Mouse (Mus musculus) neural tube, embryonic 15.5 days (tissue): Measurements from ENCODE around the gene Dusp1. TPM values are rescaled to one million over a fixed set of nuclear protein-coding genes. Genes with fewer than 3 reads are reported as not detected.

Experiments
- ATAC-seq: fragments of 200-750 bp; cut with Nextera tagmentation; 2 replicates; pipeline ENCODE4 v1.8.0; 2017; ENCODE audit warnings: mild to moderate bottlenecking, moderate TSS enrichment, moderate library complexity; ENCODE audit not compliant: low FRiP score
- H3K27ac ChIP-seq: fragments of 300-500 bp; sonication (generic); replicated peaks from 2 replicates; pipeline ENCODE4 v1.5.1; 2015; ENCODE audit warnings: mild to moderate bottlenecking, inconsistent platforms
- H3K27me3 ChIP-seq: fragments of 300-500 bp; sonication (generic); replicated peaks from 2 replicates; pipeline ENCODE4 v1.6.1; 2015; ENCODE audit warnings: inconsistent platforms
- H3K36me3 ChIP-seq: fragments of 300-500 bp; sonication (generic); 2 replicates; pipeline ENCODE4 v1.6.1; 2015; ENCODE audit warnings: inconsistent platforms
- H3K4me1 ChIP-seq: fragments of 300-500 bp; sonication (generic); 2 replicates; pipeline ENCODE4 v1.6.1; 2015; ENCODE audit warnings: inconsistent platforms
- H3K4me2 ChIP-seq: fragments of 300-500 bp; sonication (generic); 2 replicates; pipeline ENCODE4 v1.6.1; 2015; ENCODE audit warnings: inconsistent platforms, mild to moderate bottlenecking, moderate library complexity
- H3K4me3 ChIP-seq: fragments of 300-500 bp; sonication (generic); replicated peaks from 2 replicates; pipeline ENCODE4 v1.5.1; 2015; ENCODE audit warnings: mild to moderate bottlenecking, inconsistent platforms
- H3K9ac ChIP-seq: fragments of 300-500 bp; sonication (generic); replicated peaks from 2 replicates; pipeline ENCODE4 v1.6.1; 2015; ENCODE audit warnings: mild to moderate bottlenecking, inconsistent platforms
- H3K9me3 ChIP-seq: fragments of 300-500 bp; sonication (generic); replicated peaks from 2 replicates; pipeline ENCODE4 v1.6.1; 2016; ENCODE audit warnings: inconsistent platforms
- WGBS: fragments of 180-500 bp; shearing (Covaris S2); methylation state at CpG from one replicate; pipeline ENCODE4 v1.1.7; 2015; ENCODE audit warnings: mixed read lengths; 5-methylcytosine and 5-hydroxymethylcytosine counted together
- polyA plus RNA-seq: library from polyadenylated mRNA; unstranded; fragments of >200 nt; fragmentation: Nextera tagmentation; extraction: Ambion mirVana; gene quantifications from 2 replicates; pipeline ENCODE4 v1.2.1, GENCODE M21; 2015

Gene Dusp1
- polyA plus RNA-seq, 1 experiment from 2014 or later, result 25.0 TPM

DNA sequence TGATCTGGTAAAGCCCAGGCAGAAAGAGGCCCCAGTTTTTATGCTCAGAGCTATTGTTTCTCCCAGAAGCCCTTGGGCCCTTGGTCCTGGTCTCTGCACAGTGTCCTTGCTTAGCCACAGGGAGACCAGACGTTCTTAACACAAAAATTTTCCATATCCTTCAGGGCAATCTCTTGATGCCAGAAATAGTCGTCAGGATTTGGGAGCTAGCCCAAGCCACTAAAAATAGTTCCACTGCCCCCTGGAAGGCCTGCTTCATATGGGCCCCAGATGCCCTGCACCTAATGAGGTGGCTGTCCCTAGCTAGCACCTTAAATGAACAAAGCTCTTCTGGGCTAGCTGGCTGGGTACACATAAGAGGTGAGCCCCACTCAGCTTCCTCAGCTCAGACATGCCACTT lies 71.0 kb downstream of the Dusp1 start:
- WGBS, result 79% methylated on average over 2 of the region's 2 CpGs
- Histone ChIP-seq H3K27ac (no peak overlapping the region), H3K4me3 (no peak overlapping the region), H3K9ac (no peak overlapping the region), H3K4me2 (no peak overlapping the region), H3K9me3 (no peaks in the 10 kb centered on the region), H3K36me3 (no peaks in the 10 kb centered on the region), H3K27me3 (no peaks in the 10 kb centered on the region), H3K4me1 (no peaks in the 10 kb centered on the region)
- no peak for ATAC-seq

DNA sequence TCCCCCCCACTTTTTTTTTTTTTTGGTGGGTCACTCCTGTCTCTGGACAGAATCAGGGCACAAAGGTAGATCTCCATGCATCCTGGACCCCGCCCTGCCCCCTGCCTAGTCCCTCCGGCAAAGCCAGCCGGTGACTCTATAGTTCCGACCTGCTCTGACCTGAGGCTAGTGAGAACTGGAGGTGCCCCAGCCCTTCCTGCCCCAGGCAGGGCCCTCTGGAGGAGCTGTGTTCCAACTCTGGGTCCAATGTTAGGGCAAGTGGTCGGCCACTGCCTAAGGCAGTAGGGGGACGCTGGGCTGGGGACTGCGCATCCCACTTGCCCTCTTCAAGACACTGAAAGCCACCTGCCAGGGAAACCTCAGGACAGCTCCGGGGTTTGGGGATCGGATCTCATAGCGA lies 71.9 kb downstream of the Dusp1 start:
- Histone ChIP-seq H3K27ac (no peak overlapping the region), H3K4me1 (no peaks in the 10 kb centered on the region), H3K36me3 (no peaks in the 10 kb centered on the region), H3K9me3 (no peaks in the 10 kb centered on the region), H3K4me3 (no peak overlapping the region), H3K27me3 (no peaks in the 10 kb centered on the region), H3K4me2 (no peak overlapping the region), H3K9ac (no peak overlapping the region)
- 92% methylated on average over 10 of the region's 10 CpGs for WGBS
- ATAC-seq, result no peak

DNA sequence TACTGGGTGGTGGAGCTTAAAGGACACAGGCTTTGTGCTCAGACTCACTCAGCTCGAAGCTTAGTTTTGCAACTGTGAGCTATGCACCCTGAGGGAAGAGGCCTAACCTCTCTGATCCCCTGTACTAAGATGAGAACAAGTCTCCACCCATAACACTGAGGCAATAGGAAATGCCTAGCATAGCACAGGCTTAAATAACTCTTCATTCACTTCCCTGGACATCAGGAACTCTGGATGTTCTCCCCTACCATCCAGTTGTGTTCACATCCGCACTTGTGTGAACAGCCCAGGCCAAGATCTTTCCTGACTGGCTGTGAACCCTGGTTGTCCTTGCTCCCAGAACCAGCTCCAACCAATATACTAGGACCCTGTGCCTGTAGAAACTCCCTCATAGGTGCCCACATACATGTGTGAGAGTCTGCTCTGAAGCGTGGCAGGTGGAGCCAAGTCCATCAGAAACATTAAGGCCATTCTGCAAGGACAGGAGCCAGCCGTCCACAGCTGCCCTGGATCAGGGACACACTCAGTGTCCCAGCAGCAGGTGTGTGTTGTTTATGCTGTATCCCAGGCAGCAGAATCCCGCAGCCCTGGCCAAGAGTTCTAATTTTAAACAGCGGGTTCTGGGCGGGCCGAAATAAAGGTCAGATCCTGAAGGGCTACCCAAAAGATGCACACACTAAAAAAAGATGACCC lies 73.1 kb downstream of the Dusp1 start:
- no peak for ATAC-seq

DNA sequence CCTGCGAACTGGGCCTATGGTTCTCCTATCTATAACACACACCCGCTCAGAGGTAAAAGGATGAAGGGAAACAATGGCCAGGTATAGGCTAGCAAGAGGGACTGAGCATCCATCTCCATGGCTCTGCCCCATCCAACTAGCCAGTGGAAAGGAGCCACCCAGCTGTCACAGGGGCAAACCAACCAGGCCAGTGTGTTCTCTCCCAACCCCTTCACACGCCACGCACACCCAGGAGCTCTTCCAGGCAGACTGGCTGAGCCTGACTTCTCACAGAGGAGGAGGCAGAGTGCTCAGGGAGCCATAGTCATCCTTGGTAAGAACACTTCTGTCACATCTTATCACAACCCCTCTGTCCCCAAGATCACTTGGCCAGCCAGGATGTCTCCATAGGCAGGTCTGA lies 74.0 kb downstream of the Dusp1 start:
- H3K4me2 ChIP-seq, result no peak overlapping the region
- no peak overlapping the region for H3K27ac ChIP-seq
- H3K4me1 ChIP-seq, result no peaks in the 10 kb centered on the region
- no peaks in the 10 kb centered on the region for H3K36me3 ChIP-seq
- ATAC-seq, result no peak
- H3K27me3 ChIP-seq, result no peaks in the 10 kb centered on the region
- H3K9ac ChIP-seq, result no peak overlapping the region
- no peaks in the 10 kb centered on the region for H3K9me3 ChIP-seq
- H3K4me3 ChIP-seq, result no peak overlapping the region
- WGBS, result 95% methylated on average over 4 of the region's 4 CpGs

More for the DNA sequence above, 73.1 kb downstream of the Dusp1 start:
- Histone ChIP-seq H3K9ac (no peak overlapping the region), H3K9me3 (no peaks in the 10 kb centered on the region), H3K4me2 (no peak overlapping the region), H3K4me1 (no peaks in the 10 kb centered on the region), H3K4me3 (no peak overlapping the region), H3K27me3 (no peaks in the 10 kb centered on the region), H3K36me3 (no peaks in the 10 kb centered on the region), H3K27ac (no peak overlapping the region)
- 86% methylated on average over 8 of the region's 8 CpGs for WGBS

DNA sequence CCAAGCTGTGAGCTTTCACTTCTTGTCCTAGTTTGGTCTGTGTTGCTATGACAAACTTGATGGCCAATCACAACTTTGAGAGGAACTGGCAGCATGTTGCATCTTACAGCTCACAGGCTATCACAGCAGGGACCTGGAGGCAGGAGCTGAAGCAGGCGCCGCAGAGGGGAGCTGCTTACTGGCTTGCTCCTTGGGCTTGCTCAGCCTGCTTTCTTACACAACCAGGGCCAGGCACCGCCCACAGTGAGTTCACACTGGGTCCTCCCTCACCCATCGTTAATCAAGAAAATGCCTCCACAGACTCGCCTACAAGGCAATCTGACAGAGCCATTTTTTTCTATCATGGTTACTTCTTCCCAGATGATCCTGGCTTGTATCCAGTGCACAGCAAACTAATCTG lies 74.7 kb downstream of the Dusp1 start:
- no peak for ATAC-seq
- no peaks in the 10 kb centered on the region for H3K9me3 ChIP-seq
- no peak overlapping the region for H3K4me3 ChIP-seq
- H3K27ac ChIP-seq, result no peak overlapping the region
- H3K27me3 ChIP-seq, result no peaks in the 10 kb centered on the region
- 62% methylated on average over 5 of the region's 5 CpGs for WGBS
- no peaks in the 10 kb centered on the region for H3K36me3 ChIP-seq
- H3K4me2 ChIP-seq, result no peak overlapping the region
- no peaks in the 10 kb centered on the region for H3K4me1 ChIP-seq
- no peak overlapping the region for H3K9ac ChIP-seq

DNA sequence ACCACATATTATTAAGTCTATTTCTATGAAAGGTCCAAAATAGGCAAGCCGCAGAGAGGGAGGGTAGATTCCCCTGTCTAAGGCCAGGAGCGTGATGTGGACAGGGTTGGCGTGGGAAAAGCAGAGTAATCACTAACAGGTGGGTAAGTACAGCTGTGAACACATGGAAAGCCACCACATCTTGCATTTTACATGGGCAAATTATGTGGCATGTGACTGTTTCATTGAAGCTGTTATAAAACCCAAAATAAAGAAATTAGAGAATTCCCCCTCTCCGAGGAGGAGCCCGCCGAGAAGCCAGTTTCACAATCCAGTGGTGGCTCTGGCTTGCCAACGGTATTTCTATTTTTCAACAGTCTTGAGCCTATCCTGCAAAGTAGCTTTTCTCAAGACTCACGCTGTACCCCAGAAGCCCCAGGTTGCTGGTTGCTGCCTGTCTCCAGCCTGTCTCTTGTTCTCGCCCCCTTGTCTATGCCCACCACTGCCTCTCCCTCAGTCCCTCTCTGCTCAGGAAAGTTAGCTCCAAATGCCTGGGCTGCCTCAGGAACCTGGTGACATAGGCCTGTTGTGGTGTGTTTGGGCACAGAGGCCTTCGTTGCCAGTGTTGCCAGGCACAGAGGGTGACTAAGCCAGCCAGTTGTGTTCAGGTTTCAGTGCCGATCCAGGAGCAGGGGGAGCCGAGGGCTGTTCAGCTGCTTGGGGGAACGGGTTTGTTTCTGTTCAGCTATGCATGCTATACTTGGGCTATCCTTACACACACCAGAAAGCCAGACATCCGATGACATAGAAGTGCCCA lies 77.1 kb downstream of the Dusp1 start:
- no peak overlapping the region for H3K27ac ChIP-seq
- WGBS, result 90% methylated on average over 14 of the region's 14 CpGs
- H3K9me3 ChIP-seq, result no peaks in the 10 kb centered on the region
- no peaks in the 10 kb centered on the region for H3K36me3 ChIP-seq
- no peak overlapping the region for H3K9ac ChIP-seq
- ATAC-seq, result no peak
- no peak overlapping the region for H3K4me3 ChIP-seq
- H3K4me2 ChIP-seq, result no peak overlapping the region
- no peaks in the 10 kb centered on the region for H3K27me3 ChIP-seq
- H3K4me1 ChIP-seq, result no peaks in the 10 kb centered on the region

DNA sequence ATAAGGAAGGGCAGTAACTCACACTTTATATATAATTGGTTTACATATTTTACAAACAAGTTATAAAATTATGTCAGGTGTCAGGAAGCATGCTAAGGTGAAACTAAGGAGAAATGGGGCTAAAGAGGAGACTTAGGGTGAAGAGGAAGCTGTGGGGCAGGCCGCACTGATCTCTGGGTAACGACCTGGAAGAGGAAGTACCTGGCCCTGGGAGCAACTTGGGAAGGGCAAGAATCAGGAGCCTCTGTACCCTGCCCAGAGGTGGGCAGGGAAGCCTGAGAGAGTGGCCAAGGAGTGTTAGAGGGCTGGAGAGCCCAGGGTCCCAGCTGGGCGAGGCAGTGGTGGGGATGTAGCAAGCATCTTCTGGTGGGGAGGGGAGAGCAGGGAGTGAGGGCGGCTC lies 81.0 kb downstream of the Dusp1 start:
- Histone ChIP-seq H3K27ac (no peak overlapping the region), H3K4me2 (no peak overlapping the region), H3K27me3 (no peaks in the 10 kb centered on the region), H3K9me3 (no peaks in the 10 kb centered on the region), H3K4me1 (no peaks in the 10 kb centered on the region), H3K9ac (no peak overlapping the region), H3K4me3 (no peak overlapping the region), H3K36me3 (no peaks in the 10 kb centered on the region)
- WGBS, result 81% methylated on average over 4 of the region's 4 CpGs
- ATAC-seq, result no peak

DNA sequence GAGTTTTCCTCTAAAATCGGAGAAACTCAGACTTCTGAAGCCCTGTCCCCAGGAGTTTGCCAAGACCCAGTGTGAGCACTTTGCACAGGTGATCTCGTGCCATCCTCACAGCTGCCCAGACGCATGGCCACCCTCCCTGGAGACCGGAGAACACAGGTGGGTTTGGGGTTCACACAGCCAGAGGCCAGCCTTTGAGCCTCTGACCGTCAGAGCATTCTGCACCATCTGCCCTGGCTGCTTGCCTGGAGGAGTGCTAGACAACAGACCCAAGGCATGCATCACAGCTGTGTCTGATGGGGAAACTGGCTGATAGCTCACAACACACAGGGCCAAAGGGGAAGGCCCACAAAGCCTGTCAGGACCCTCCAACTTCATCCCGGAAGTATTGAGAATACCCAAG lies 82.3 kb downstream of the Dusp1 start:
- 72% methylated on average over 6 of the region's 6 CpGs for WGBS

DNA sequence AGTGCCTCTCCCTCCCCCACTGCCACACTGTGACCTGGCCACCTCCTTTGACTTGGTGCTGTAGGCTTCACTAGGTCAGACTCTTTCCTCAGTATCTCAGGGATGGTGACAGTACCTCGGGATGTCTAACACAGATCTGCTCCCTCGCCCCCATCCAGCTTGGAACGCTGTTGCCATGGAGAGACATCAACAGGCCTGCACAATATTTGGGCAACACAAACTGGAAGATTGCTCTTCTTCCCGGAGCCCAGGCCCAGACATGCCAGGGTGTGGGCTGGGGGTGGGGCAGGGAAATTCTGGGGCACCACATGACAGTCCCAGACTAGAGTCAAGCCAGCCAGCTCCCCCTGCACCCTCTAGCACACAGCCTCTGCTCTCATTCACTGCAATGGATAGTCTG lies 83.3 kb downstream of the Dusp1 start:
- no peak overlapping the region for H3K27ac ChIP-seq
- no peak for ATAC-seq
- H3K9me3 ChIP-seq, result no peaks in the 10 kb centered on the region
- no peak overlapping the region for H3K4me3 ChIP-seq
- H3K4me1 ChIP-seq, result no peaks in the 10 kb centered on the region
- H3K27me3 ChIP-seq, result no peaks in the 10 kb centered on the region
- 80% methylated on average over 4 of the region's 4 CpGs for WGBS
- no peak overlapping the region for H3K9ac ChIP-seq
- H3K4me2 ChIP-seq, result no peak overlapping the region
- no peaks in the 10 kb centered on the region for H3K36me3 ChIP-seq

More for the DNA sequence above, 82.3 kb downstream of the Dusp1 start:
- H3K9ac ChIP-seq, result no peak overlapping the region
- H3K27ac ChIP-seq, result no peak overlapping the region
- no peaks in the 10 kb centered on the region for H3K27me3 ChIP-seq
- no peak overlapping the region for H3K4me2 ChIP-seq
- ATAC-seq, result no peak
- H3K4me1 ChIP-seq, result no peaks in the 10 kb centered on the region
- no peaks in the 10 kb centered on the region for H3K36me3 ChIP-seq
- no peaks in the 10 kb centered on the region for H3K9me3 ChIP-seq
- no peak overlapping the region for H3K4me3 ChIP-seq

DNA sequence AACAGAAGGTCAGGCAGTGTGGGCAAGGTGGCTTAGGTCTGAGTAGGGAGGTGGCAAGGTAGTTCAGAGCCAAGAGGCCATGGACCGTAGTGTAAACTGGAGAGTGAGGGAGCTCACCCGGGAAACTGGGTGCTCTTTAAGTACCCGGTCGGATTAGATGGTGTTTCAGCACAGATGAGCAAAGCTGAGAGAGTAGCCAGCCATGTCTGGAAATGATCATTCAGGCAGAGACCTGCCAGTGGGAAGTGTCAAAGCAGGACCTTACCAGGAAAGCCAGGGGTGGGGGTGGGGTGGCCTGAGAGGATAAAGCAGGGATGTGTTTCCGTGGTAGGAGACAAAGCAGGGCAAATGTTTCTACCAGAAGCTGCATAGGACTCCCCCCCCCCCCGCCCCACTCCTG lies 85.1 kb downstream of the Dusp1 start:
- no peaks in the 10 kb centered on the region for H3K27me3 ChIP-seq
- no peak overlapping the region for H3K4me3 ChIP-seq
- no peak overlapping the region for H3K9ac ChIP-seq
- WGBS, result 72% methylated on average over 6 of the region's 6 CpGs
- no peaks in the 10 kb centered on the region for H3K36me3 ChIP-seq
- no peak for ATAC-seq
- no peak overlapping the region for H3K4me2 ChIP-seq
- H3K9me3 ChIP-seq, result no peaks in the 10 kb centered on the region
- no peaks in the 10 kb centered on the region for H3K4me1 ChIP-seq
- H3K27ac ChIP-seq, result no peak overlapping the region

DNA sequence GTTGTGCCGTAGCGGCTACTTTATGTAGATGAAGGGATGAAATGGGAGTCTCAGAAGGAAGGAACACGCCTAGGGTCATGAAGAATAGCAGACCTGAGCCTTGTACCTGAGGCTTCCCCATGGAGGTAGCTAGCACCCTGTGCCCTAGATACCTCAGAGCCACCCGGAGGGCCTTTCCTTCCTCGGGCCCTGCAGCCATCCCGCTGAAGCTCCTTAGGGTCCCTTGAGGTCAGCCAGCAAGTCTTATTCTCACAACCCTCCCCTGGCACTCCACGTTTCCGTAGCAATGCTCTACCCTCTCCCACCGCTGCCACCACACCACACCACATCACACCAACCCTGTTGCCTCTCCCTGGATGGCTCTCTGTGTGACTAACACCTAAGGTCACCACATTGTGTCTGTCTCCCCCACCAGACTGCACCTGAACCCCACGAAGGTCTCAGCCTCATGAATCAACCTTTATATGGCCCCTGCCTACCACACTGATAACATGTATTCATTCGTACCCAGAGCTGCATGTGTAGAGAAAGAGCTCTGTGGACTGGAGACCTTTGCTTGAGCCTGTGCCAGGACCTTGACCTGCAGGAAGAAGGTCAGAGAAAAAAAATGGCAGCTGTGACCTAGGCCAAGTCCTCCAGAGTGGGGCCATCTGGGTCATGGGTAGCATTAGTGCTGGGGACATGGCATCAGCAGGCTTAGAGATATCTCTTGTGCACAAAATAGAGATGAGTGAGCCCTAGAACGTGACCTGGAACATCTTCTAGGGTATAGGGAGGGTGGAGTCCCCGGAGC lies 93.6 kb downstream of the Dusp1 start:
- no peaks in the 10 kb centered on the region for H3K36me3 ChIP-seq
- peaks cover 4% of the 10 kb centered on the region for H3K4me1 ChIP-seq
- no peaks in the 10 kb centered on the region for H3K9me3 ChIP-seq
- H3K27me3 ChIP-seq, result peaks cover 7% of the 10 kb centered on the region; the same call in 1 of the 2 replicates
- 86% methylated on average over 13 of the region's 13 CpGs for WGBS
- ATAC-seq, result no peak
- H3K9ac ChIP-seq, result no peak overlapping the region
- no peak overlapping the region for H3K4me3 ChIP-seq
- H3K4me2 ChIP-seq, result no peak overlapping the region
- no peak overlapping the region for H3K27ac ChIP-seq
